9 mouse cellular contexts compared by ENCODE assay signal in the genomic region with DNA sequence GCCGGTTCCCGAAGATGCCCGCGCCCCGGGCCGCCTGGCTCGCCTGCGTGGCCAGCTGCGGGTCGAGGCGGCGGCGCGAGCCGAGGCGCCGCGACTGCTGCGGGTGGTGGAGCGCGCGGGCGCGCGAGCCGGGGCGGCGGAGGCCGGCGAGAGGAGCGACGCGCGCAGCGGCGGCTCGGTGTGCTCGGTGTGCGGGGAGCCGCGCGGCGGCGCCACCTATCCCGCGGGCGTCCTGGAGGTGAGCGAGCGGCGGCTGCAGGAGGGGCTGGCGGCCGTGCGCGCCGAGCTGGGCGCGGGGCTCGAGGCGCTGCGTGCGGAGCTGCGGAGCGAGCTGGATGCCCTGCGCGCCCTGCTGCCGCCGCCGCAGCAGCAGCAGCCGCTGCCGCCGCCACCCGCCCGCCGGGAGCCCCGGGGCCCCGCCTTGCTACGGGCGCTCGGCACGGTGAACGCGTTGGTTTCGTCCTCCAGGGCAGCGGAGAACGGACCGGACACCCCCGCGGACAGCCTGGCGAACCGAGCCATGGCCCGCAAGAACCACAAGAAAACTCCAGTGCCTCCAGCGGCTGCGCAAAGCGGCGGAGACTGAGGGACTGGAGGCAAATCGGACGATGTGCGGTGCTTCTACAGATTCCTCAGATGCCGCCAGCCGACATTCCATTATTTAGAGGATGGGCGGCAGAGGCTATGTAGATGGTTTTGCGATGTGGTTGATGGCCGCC. TPM values are rescaled to one million over a fixed set of nuclear protein-coding genes. Genes with fewer than 3 reads are reported as not detected.
DNase-seq lines count a peak whose midpoint lies in the region; ATAC-seq and TF ChIP-seq lines count a peak whose summit lies in the region.
"Had no signal": no experiment of that assay in that cellular context is flagged by ENCODE, and none has a peak within 500 bp of the region (broad histone marks: within the 10 kb centered on the region; RNA-seq: fewer than 3 reads in every experiment).

No protein-coding gene starts in this region.

- DNase-seq in heart, postnatal 25 days (ENCODE audit: low spot score) = no peak
- no peak for DNase-seq in ES-E14 (ENCODE audit: low read depth, low spot score)
- peak; percentile 65 for DNase-seq in embryo, embryonic 10.5 days (ENCODE audit: low spot score)
- peak; percentile 53 for DNase-seq in mesoderm, embryonic 11.5 days (ENCODE audit: low read depth, low spot score)
- no peak for DNase-seq in lung, adult 18-20 months

- WGBS in heart, embryonic 11.5 days (ENCODE audit: insufficient replicate concordance) = under 1% methylated on average over 71 of the region's 103 CpGs
- under 1% methylated on average over 76 of the region's 103 CpGs for WGBS in hindbrain, embryonic 15.5 days
- under 1% methylated on average over 79 of the region's 103 CpGs for WGBS in stomach, embryonic 14.5 days

- intact Hi-C loops in heart, postnatal 25 days (cut with DNase I) = no loop called here

- peaks cover 87% of the 10 kb centered on the region for H3K27me3 ChIP-seq in heart, embryonic 11.5 days (ENCODE audit: control insufficient read depth, insufficient read depth, low read length)
- peaks cover 15% of the 10 kb centered on the region; the same call in 1 of the 2 replicates for H3K27me3 ChIP-seq in hindbrain, embryonic 15.5 days
- peaks cover 59% of the 10 kb centered on the region for H3K27me3 ChIP-seq in stomach, embryonic 14.5 days (ENCODE audit: control insufficient read depth, insufficient read depth, low read length)

- in situ Hi-C loops in ES-E14 (cut with MboI; ENCODE audit: low sequenced_read_pairs in 2 of 2, unreplicated experiment in 2 of 2) = no loop called here

- peak overlapping the region; percentile 59 for H3K4me3 ChIP-seq in heart, embryonic 11.5 days (ENCODE audit: low read depth, low read length)
- peak overlapping the region; percentile 71 to 72 for H3K4me3 ChIP-seq in ES-E14 (ENCODE audit: insufficient read depth in 1 of 2, low read depth in 1 of 2, low read length in 2 of 2, poor library complexity in 1 of 2, severe bottlenecking in 1 of 2)
- peak overlapping the region; percentile 62 for H3K4me3 ChIP-seq in hindbrain, embryonic 15.5 days
- peak overlapping the region; percentile 52 for H3K4me3 ChIP-seq in stomach, embryonic 14.5 days (ENCODE audit: low read depth, low read length)

- H3K4me2 ChIP-seq in heart, embryonic 11.5 days = peak overlapping the region; percentile 97
- peak overlapping the region; percentile 96 for H3K4me2 ChIP-seq in hindbrain, embryonic 15.5 days
- H3K4me2 ChIP-seq in stomach, embryonic 14.5 days (replicated peaks; ENCODE audit: low read depth, low read length) = peak overlapping the region; percentile 99

- H3K9me3 ChIP-seq in heart, embryonic 11.5 days (replicated peaks; ENCODE audit: control insufficient read depth, low read length) = no peaks in the 10 kb centered on the region
- no peaks in the 10 kb centered on the region for H3K9me3 ChIP-seq in ES-E14 (ENCODE audit: control insufficient read depth, insufficient read depth, low read depth, low read length)
- H3K9me3 ChIP-seq in hindbrain, embryonic 15.5 days = no peaks in the 10 kb centered on the region
- no peaks in the 10 kb centered on the region for H3K9me3 ChIP-seq in stomach, embryonic 14.5 days (ENCODE audit: control insufficient read depth, low read depth, low read length)

- 0 out of 2 replicates have a peak, but pooled peaks have one; percentile 23 for ATAC-seq in heart, embryonic 11.5 days (replicated peaks; ENCODE audit: insufficient number of reproducible peaks, low FRiP score, low TSS enrichment)
- peak; percentile 78 for ATAC-seq in hindbrain, embryonic 15.5 days (ENCODE audit: low FRiP score, low read depth)
- ATAC-seq in stomach, embryonic 14.5 days (ENCODE audit: insufficient number of reproducible peaks, insufficient read depth, low FRiP score, low read depth) = no peak

- peak overlapping the region; percentile 63; the same call in 1 of the 2 replicates for H3K9ac ChIP-seq in heart, embryonic 11.5 days (ENCODE audit: low read depth, low read length)
- H3K9ac ChIP-seq in ES-E14 (ENCODE audit: insufficient read depth, low read depth, low read length, poor library complexity, severe bottlenecking) = peak overlapping the region; percentile 72
- H3K9ac ChIP-seq in hindbrain, embryonic 15.5 days = peak overlapping the region; percentile 91
- no peak overlapping the region; the same call in 1 of the 2 replicates for H3K9ac ChIP-seq in stomach, embryonic 14.5 days (replicated peaks; ENCODE audit: low read depth, low read length)

- no peaks in the 10 kb centered on the region for H3K4me1 ChIP-seq in heart, embryonic 11.5 days (ENCODE audit: control insufficient read depth, insufficient read depth, low read length)
- peaks cover 0 to under 1% of the 10 kb centered on the region in 2 experiments; a peak in 1 of 4 replicates for H3K4me1 ChIP-seq in ES-E14 (ENCODE audit: control insufficient read depth in 2 of 2, insufficient read depth in 2 of 2, low read length in 2 of 2, poor library complexity in 1 of 2)
- peaks cover 33% of the 10 kb centered on the region for H3K4me1 ChIP-seq in hindbrain, embryonic 15.5 days (replicated peaks)
- no peaks in the 10 kb centered on the region for H3K4me1 ChIP-seq in stomach, embryonic 14.5 days (ENCODE audit: control insufficient read depth, insufficient read depth, low read length)

- no peak overlapping the region for H3K27ac ChIP-seq in heart, embryonic 11.5 days (ENCODE audit: low read depth, low read length)
- no peak overlapping the region for H3K27ac ChIP-seq in ES-E14 (ENCODE audit: insufficient read depth, low read depth, low read length, poor library complexity, severe bottlenecking)
- H3K27ac ChIP-seq in hindbrain, embryonic 15.5 days (replicated peaks) = peak overlapping the region; percentile 96
- no peak overlapping the region for H3K27ac ChIP-seq in stomach, embryonic 14.5 days (ENCODE audit: low read length)

- no peaks in the 10 kb centered on the region for H3K36me3 ChIP-seq in heart, embryonic 11.5 days (ENCODE audit: control insufficient read depth, insufficient read depth, low read length)
- H3K36me3 ChIP-seq in ES-E14 (ENCODE audit: control insufficient read depth, insufficient read depth, low read length, poor library complexity, severe bottlenecking) = no peaks in the 10 kb centered on the region
- H3K36me3 ChIP-seq in hindbrain, embryonic 15.5 days = no peaks in the 10 kb centered on the region
- no peaks in the 10 kb centered on the region for H3K36me3 ChIP-seq in stomach, embryonic 14.5 days (ENCODE audit: control insufficient read depth, insufficient read depth, low read length)

TF ChIP-seq in ES-E14, 5 proteins besides CTCF, POLR2A, EP300 and RAD21:
- no peak for TF ChIP-seq CHD2 (IDR thresholded peaks at IDR 0.05; ENCODE audit: low read depth, low read length)
- no peak for TF ChIP-seq ZNF384 (IDR thresholded peaks at IDR 0.05; ENCODE audit: low read depth, low read length)
- TF ChIP-seq MAFK (IDR thresholded peaks at IDR 0.05; ENCODE audit: insufficient read depth, low read depth, low read length) = no peak
- no peak for TF ChIP-seq HCFC1 (IDR thresholded peaks at IDR 0.05; ENCODE audit: borderline replicate concordance, insufficient read depth, low read length)
- no peak for TF ChIP-seq ZC3H11A (IDR thresholded peaks at IDR 0.05; ENCODE audit: borderline replicate concordance, low read depth, low read length)

RNA-seq across cellular contexts. Expression of a gene that starts 0.9 kb away (rescaled TPM):
- polyA plus RNA-seq in heart, embryonic 11.5 days (2014; fragmentation: Nextera tagmentation; extraction: Ambion mirVana) = 0.13 TPM in 1 of 2 replicates, not detected in the other
- total RNA-seq in heart, postnatal 25 days (2021) = not detected
- total RNA-seq in ES-E14 (2012; rRNA removed) = 0.16 TPM in 1 of 2 replicates, not detected in the other
- 4.4 and 4.5 TPM in 2 replicates for polyA plus RNA-seq in hindbrain, embryonic 15.5 days (2015; fragmentation: Nextera tagmentation; extraction: Ambion mirVana)
- polyA plus RNA-seq in stomach, embryonic 14.5 days (2014; fragmentation: Nextera tagmentation; extraction: Ambion mirVana) = not detected in 2 replicates
- polyA plus RNA-seq: gonadal fat pad, adult 2 months had no signal

RNA-seq across cellular contexts. Expression of a gene that starts 4.3 kb away (rescaled TPM):
- 1.0 and 1.9 TPM in 2 replicates for polyA plus RNA-seq in heart, embryonic 11.5 days (2014; fragmentation: Nextera tagmentation; extraction: Ambion mirVana)
- 1 to 10 TPM; 1.8 to 2.5 TPM for total RNA-seq in heart, postnatal 25 days (2021)
- 2.4 and 3.5 TPM in 2 replicates for total RNA-seq in ES-E14 (2012; rRNA removed)
- polyA plus RNA-seq in hindbrain, embryonic 15.5 days (2015; fragmentation: Nextera tagmentation; extraction: Ambion mirVana) = 3.1 and 5.4 TPM in 2 replicates
- 2.4 and 3.4 TPM in 2 replicates for polyA plus RNA-seq in stomach, embryonic 14.5 days (2014; fragmentation: Nextera tagmentation; extraction: Ambion mirVana)

RNA-seq across cellular contexts. Expression of a gene that starts 36.8 kb away (rescaled TPM):
- polyA plus RNA-seq in heart, embryonic 11.5 days (2014; fragmentation: Nextera tagmentation; extraction: Ambion mirVana) = 7.2 and 9.6 TPM in 2 replicates
- 1 to 10 TPM; 5.1 to 5.6 TPM for total RNA-seq in heart, postnatal 25 days (2021)
- total RNA-seq in ES-E14 (2012; rRNA removed) = 7.2 and 8.1 TPM in 2 replicates
- polyA plus RNA-seq in hindbrain, embryonic 15.5 days (2015; fragmentation: Nextera tagmentation; extraction: Ambion mirVana) = 2.0 and 2.3 TPM in 2 replicates
- 17.8 and 23.3 TPM in 2 replicates for polyA plus RNA-seq in stomach, embryonic 14.5 days (2014; fragmentation: Nextera tagmentation; extraction: Ambion mirVana)

RNA-seq across cellular contexts. Expression of a gene that starts 57.6 kb away (rescaled TPM):
- 0.07 and 0.17 TPM in 2 replicates for polyA plus RNA-seq in heart, embryonic 11.5 days (2014; fragmentation: Nextera tagmentation; extraction: Ambion mirVana)
- total RNA-seq in heart, postnatal 25 days (2021) = under 1 TPM; 0.17 to 0.68 TPM
- total RNA-seq in ES-E14 (2012; rRNA removed) = 0.22 and 1.5 TPM in 2 replicates
- polyA plus RNA-seq in hindbrain, embryonic 15.5 days (2015; fragmentation: Nextera tagmentation; extraction: Ambion mirVana) = 0.31 and 0.33 TPM in 2 replicates
- polyA plus RNA-seq in stomach, embryonic 14.5 days (2014; fragmentation: Nextera tagmentation; extraction: Ambion mirVana) = 0.13 and 0.41 TPM in 2 replicates

Comparison
In these comparisons a context has a peak if more than half of its experiments do, and no peak if none do; other contexts are left out.
1. DNase-seq: peak in embryo, embryonic 10.5 days (single experiment) and mesoderm, embryonic 11.5 days (single experiment); none in heart, postnatal 25 days (single experiment), ES-E14 (single experiment) and lung, adult 18-20 months (0 of 2).
2. Peak in every context shown above with its lines, with median percentiles within 50 percentile points of each other: H3K4me2 ChIP-seq and H3K4me3 ChIP-seq.